Mouse (Mus musculus): ENCODE measurements around the gene Acad10.

DNA sequence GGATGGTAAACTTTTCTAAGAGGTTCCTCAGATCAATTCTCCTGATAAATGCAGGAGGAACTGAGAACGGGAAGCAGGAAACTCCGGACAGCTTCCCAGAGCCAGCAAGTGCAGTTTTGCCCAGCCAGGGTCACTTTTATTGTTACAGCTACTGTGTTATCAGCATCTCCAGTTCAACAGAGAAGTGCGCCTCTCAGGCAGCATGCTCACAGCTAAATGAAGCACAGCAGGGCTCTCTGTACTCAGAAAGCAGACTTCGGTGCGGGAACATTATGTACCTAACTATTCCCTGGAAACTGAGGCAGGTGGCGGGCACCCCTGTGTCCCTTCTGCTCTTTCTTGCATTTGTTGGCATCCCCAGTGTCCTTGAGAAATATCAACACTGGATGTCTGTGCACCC, 64.1 kb downstream of the Acad10 start:
- TF ChIP-seq E2F4 (IDR thresholded peaks at IDR 0.05; ENCODE audit: insufficient read depth), result no peak
- no peak for TF ChIP-seq USF1 (IDR thresholded peaks at IDR 0.05; ENCODE audit: low read depth)
- TF ChIP-seq MAX (IDR thresholded peaks at IDR 0.05; ENCODE audit: low read depth), result no peak
- no peak for TF ChIP-seq MYOG (IDR thresholded peaks at IDR 0.05; ENCODE audit: control insufficient read depth in 1 of 3, insufficient read depth in 1 of 3, insufficient read length in 2 of 3, low read depth in 2 of 3)
- TF ChIP-seq POLR2A (IDR thresholded peaks at IDR 0.05; ENCODE audit: insufficient read length, low read depth), result no peak
- no peak for TF ChIP-seq REST (IDR thresholded peaks at IDR 0.05; ENCODE audit: insufficient read depth, insufficient read length)
- TF ChIP-seq POLR2AphosphoS2 (IDR thresholded peaks at IDR 0.05; ENCODE audit: insufficient read length, low read depth), result no peak

All from myocyte (in vitro differentiated cells).